Mouse (Mus musculus): ENCODE results near the gene Amh. TPM values are rescaled to one million over a fixed set of nuclear protein-coding genes. Genes with fewer than 3 reads are reported as not detected.

Gene Amh
- polyA plus RNA-seq, 1 experiment from 2014 or later: 0.08 TPM

DNA sequence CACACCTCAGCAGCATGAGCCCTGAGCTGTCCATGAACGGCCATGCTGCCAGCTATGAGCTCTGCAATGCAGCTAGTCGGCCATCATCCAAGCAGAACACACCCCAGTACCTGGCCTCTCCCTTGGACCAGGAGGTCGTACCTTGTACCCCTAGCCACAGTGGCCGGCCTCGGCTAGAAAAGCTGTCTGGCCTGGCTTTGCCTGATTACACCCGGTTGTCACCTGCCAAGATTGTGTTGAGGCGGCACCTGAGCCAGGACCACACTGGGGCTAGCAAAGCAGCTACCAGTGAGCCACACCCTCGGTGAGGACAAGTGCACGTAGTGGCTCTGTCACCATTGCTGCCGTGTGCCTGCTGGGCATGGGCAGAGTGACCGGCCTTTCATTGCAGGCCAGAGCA lies 19.1 kb upstream of the Amh start:
- DNase-seq (ENCODE audit: low spot score): no peak

DNA sequence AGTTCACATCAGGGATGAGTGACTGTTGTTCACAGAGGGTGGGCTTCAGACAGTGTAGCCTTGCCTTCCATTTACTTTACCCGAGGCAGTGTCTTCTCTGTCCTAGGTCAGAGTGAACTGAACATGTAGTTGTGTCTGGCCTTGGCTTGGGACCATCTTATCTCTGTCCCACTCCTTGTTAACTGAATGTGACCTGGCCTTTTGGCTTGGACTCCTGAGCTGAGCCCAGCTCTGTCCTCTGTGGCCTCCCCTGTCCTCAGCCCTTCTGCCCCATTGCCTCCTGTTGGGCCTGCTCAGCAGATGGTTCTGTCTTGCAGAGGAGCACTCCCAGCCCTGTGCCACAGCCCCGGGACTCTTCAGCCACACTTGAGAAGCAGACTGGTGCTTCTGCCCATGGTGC lies 17.5 kb upstream of the Amh start:
- no peak for DNase-seq (ENCODE audit: low spot score)

DNA sequence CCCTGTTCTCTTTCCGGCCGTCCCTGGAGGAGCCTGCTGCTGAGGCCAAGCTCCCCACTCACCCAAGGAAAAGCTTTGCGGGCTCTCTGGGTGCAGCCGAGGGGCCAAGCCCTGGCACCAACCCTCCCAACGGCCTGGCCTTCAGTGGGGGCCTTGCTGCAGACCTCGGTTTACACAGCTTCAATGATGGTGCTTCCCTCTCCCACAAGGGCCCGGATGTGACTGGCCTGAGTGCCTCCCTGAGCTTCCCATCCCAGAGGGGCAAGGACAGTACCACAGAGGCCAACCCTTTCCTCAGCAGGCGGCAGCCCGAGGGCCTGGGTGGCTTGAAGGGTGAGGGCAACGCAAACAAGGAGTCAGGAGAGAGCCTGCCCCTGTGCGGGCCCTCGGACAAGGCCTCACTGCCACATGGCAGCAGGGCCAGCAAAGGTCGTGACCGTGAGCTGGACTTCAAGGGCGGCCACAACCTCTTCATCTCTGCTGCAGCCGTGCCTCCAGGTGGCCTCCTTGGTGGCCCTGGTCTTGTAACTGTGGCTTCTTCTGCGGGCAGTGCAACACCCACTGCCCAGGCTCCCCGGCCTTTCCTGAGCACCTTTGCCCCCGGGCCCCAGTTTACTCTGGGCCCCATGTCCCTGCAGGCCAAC lies 14.2 kb upstream of the Amh start:
- DNase-seq (ENCODE audit: low spot score): no peak

DNA sequence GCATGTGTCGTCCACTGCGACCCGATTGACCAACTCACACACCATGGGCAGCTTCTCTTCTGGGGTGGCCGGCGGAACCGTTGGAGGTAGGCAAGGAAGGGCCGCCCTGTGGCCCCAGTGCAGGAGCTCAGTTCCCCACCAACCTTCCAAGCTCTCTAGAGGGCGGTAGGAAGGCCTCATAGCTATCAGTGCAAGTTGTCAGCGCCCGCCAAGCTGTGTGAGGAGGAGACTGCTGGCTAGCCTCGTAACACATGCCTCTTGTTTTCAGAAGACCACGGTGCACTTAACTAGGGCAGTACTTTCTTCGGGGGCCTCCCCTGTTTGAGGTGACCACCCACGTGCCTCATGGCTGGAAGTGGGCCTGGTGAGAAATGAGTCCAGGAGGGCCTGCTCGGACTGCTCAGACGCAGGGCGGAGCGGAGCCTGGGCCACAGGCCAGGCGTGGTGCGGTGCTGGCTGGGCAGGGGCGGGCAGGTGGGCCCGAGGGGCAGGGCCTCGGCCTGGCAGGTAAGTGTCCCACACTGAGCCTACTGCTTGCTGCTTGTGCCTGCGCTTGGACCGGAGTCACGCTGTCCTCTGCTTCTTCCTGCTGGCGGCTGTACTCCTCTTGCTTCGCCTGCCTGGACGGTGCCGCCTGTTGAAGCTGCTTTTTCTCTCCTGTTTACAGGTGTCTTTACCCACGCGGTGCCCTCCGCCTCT lies 13.4 kb upstream of the Amh start:
- no peak for DNase-seq (ENCODE audit: low spot score)

DNA sequence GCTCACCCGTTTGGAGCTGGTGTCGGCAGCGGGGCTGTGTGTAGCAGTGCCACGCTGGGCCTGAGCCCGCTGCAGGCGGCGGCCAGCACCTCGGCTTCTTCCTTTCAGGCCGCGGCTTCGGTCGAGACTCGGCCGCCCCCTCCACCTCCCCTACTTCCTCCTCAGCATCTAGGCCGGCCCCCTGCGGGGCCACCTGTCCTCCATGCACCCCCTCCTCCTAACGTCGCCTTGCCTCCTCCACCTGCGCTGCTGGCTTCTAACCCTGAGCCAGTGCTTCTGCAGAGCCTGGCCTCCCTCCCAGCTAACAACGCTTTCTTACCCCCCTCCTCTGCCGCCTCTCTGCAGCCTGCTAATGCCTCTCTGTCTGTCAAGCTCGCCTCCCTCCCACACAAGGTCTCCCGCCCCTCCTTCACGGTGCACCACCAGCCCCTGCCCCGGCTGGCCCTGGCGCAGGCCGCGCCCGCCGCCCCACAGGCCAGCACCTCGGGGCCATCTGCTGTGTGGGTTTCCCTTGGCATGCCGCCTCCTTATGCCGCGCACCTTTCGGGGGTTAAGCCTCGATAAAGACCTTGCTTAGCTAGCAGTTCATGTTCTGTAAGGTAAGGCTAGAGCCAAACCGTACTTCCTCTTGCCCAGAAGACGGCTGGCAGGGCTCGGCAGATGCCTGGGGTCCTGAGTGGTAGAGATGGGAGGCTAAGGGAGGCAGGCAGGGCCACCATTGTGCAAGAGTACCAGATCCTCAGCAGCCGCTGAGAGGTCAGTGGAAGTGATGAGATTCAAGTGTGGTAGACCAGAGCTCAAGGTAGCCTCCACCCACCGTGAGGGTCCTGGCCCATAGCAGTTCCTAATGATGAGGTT lies 12.6 kb upstream of the Amh start:
- DNase-seq (ENCODE audit: low spot score): peak; percentile 68

DNA sequence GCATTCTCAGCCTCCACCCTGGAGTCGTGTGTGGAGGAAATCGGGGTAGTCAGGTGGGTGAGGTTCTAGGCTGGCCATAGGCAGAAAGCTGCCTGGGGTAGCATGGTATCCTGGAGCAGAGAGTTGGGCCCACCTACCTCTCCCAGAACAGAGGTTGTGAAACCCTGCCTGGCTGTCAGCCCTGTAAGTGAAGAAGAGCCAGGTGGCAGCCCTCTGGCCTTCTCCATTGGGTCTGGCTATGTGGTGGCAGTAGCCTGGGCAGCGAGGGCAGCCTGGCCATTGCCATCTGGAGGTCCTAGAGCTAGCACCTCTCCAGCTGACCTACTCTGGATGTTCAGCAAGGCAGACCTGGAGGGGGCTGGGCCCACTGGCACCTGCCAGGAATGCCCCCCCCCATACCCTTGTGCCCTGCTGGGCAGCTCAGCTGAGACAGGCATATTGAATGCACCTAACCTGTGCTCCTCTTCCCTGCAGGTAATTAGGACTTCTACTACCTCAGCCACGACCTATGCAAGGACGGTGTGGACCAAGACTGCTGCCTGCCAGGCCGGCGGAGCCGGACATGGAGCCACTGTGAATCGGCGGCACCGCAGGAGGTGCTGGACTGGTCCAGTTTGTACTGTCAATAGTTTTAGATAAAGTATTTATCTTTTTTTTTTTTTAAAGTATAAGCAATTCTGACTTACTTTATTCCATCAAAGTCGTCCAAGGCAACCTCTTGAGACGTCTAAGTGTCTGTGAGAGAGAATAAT lies 11.8 kb upstream of the Amh start:
- DNase-seq (ENCODE audit: low spot score): no peak

DNA sequence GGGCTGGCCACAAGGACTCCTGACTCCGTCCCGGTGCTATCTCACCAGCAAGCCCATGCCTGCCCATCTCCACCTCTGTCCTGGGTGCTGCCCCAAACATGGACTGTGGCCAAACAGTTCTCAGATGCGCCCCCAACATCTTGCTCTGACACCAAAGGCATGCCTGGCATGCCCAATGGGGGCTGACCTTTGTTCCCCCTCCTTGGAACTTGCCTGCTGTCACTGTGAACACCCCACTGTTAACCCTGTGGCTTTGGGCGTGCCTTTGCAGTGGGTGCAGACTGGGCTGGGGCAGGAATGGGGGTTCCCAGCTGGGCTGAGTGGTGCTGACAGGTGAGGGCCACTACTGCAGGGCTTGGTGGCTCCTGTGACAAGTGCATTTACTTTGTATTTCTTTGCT lies 11.2 kb upstream of the Amh start:
- no peak for DNase-seq (ENCODE audit: low spot score)

DNA sequence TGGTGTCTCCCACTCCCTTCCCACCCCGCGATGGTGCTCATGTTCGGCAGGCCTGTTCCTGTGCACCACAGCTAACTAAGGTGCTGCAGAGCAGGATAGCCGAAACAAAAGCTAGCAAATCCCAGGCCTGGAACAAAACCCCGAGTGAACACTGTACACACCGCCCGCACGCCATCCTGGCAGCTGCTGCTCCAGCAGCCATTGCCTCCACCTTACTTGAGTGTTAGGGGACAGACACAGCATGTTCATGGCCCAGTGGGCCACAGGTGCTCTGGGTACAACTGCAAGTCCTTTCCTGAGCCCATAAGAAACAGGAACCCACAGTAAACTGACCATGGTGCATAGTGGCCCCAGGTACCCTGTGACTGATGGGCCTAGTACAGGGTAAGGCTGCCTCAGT lies 10.3 kb upstream of the Amh start:
- no peak for DNase-seq (ENCODE audit: low spot score)

DNA sequence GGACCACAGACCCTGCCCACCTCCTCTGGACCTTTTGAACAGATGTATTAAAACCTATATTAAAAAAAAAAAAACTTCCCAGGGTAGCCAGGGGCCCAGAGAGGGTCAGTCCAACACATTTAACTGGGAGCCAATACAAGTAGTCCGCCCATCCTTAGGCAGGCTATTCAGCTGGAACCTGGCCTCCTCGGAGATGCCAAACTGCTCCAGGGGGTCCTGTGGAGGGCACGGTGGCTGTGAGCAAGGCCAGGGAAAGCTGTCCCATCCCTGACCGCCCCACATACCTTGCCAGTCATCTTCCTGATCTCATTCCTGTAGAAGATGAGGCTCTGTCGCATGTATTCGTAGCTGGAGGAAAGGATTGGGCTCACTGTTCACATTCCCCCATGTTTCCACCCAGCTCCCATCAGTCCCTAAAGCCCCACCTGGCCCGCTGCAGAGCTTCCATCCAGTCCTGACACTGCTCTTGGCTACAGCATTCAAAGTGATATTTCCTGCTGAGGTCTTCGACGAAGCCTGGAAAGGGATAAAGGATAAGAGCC lies 8.7 kb upstream of the Amh start:
- DNase-seq (ENCODE audit: low spot score): no peak

DNA sequence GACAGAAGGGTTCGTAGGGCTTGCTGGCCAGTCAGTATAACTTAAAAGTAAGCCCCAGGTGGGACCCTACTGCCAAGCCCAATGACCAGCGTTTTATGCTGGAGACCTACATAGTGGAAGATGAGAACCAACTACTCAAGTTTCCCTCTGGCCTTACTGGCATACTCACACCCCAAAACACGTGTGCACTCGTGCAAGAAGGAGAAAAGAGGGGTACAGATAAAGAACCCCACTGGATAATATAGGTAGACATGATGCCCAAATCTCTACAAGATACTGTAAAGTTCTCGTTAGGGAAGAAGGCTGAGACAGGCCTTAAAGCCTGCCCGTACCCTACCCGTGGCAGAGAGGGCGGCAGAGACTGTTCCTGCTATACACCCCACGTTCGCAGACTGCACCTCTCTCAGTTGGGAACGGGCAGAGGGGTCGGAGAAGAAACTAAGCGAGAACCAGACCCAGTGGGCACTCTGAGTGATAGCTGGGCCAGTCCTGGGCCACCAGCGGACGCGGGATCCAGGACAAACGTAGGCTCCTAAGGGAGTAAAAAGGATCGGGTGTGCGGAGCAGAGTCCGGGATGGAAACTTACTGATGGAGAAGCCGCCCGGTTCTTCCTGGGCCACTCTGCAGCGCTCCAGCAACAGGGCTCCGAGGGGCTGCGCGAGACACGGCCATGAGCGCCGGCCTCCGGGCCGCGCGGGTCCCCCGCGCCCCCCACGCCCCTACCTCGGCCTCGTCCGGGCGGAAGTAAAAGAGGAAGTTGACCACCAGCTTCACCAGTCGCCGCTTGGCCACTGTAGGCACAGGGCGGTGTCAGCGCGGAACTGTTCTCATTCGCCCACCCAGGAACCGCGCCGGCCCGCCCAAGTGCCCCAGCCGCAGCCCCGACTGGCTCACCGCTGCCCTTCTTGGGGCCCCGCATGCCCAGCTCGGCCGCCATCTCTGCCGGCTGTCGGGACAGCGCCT lies 7.6 kb upstream of the Amh start:
- no peak for DNase-seq (ENCODE audit: low spot score)

DNA sequence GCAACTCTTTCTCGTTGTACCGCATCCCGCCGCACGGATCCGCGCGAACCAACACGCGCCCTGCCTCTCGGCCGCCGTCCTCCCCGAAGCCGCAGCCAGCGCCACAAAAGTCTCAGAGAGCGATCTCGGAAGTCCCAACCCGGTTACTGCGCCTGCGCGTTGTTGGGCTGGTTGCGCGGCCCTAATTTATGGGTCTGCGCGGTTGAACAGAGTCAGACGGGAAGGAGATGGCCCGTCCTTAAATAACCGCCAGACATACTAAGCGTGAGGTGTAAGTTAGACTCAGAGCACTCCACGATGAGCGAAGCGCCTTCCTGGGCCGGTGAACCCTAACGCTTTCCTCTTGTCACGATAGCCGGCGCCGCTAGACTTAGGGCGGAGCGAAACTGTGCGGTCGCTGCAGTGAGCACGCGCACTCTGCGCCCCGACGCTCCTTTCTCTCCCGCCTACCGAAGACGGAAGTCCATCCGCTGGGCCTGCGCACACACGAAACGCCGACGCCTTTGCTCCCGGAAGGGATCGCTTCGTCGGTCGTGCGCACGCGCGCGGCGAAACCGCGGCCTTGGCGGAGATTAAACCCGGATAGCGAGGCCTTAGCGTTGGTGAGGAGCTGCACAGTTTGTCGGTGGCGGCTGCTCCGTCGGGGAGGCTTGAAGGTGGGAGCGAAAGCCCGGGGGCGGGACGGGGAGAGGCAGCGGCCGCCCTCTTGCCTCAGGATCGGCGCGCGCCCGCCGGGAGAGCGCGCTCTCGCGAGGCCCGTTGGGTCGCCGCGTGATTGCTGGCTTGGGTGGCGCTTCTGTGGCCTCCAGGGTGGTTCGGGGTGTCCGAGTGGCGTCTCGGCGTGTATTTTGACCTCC lies 6.7 kb upstream of the Amh start, which contains the start of the genes Sf3a2 and Plekhj1:
TSS of gene Sf3a2 (plus strand) at position 49 of the 857 bp plus-strand sequence.
TSS of gene Plekhj1 (minus strand) at position 477 of the 857 bp plus-strand sequence.
- peak; percentile 98 for DNase-seq (ENCODE audit: low spot score)

DNA sequence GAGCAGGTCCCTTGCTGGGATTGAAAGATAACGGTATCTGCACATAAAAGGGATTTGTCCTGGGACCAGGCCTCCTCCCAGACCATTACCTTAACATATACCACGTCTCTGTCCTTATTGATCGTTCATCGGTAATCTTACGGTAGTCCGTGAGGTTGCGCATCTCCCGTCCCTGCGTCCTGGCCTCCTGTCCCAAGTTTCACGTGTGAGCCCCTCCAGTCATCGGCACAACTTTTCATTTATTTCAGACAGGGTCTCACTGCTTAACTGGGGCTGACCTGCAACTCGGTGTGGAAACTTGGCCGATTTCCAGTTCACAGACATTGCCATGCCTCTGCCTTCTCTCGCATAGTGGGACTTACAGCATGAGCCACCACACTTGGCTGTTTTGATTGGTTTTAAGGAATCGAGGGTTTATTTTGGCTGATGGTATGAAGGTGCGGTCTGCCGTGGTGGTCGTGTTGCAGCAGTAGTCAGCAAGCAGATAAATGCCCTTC lies 5.9 kb upstream of the Amh start:
- no peak for DNase-seq (ENCODE audit: low spot score)

DNA sequence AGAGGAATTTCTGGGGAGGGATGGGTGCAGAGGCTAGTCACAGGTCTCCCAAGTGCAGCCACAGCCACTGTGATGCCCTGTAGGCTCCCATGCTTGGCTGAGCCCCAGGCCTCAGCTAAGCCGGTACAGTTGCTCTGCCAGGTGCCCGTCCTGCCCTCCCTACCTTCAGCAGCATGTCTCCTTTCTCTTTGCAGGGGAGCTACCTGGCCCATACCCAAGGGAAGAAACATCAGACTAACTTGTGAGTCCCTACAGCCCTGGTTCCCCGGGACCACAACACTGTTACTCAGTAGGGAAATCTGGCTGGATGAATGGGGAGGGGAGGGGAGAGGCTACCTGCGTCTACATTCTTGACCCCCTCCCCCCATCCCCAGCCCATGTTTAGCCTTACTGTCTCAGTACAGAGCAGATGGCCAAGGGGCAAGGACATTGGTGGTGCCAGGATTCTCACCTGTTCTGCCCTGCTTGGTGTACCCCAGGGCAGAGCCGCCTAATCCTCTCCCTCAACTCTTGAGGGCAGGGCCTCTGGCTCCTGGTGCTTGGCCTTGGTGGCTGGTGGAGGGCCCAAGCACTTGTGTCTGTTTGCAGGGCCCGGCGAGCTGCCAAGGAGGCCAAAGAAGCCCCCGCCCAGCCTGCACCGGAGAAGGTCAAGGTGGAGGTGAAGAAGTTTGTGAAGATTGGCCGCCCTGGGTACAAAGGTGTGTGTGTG lies 2.7 kb upstream of the Amh start:
- DNase-seq (ENCODE audit: low spot score): no peak

DNA sequence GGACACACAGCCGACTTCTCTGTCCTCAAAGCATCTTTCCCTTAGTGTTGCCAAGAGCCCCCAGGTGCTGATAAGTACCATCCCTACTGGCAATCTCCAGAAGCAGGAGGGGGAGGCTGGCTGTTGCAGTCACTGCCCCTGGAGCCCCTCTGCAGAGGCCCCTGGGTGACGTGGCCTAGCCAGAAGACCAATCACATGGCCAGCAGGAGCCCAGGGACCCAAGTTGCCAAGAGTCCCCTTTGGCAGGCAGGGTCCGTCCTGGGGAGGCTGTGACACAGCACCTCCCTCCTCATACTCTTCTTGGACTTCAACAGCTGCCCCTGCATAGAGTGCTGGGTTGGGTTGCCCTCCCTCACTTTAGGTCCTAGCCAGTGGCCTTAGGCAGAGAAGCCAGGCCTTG lies 2.0 kb upstream of the Amh start:
- no peak for DNase-seq (ENCODE audit: low spot score)

DNA sequence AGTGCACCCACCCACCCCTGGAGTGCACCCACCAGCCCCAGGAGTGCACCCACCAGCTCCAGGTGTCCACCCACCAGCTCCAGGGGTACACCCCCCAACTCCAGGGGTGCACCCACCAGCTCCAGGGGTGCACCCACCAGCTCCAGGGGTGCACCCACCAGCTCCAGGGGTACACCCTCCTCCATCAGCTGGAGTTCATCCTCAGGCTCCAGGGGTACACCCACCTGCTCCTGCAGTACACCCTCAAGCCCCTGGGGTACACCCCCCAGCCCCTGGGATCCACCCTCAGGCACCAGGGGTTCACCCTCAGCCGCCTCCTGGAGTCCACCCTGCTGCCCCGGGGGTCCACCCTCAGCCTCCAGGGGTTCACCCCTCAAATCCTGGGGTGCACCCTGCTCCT lies 703 bp upstream of the Amh start:
- DNase-seq (ENCODE audit: low spot score): no peak

DNA sequence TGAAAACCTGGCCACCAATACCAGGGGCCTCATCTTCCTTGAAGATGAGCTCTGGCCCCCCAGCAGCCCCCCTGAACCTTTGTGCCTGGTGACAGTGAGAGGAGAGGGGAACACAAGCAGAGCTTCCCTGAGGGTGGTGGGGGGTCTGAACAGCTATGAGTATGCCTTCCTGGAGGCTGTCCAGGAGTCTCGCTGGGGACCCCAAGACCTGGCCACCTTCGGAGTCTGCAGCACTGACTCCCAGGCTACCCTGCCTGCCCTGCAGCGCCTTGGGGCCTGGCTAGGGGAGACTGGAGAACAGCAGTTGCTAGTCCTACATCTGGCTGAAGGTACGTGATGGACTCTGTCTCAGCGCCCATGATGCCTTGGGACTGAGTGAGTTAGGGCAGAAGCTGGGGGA lies 279 bp downstream of the Amh start:
- DNase-seq (ENCODE audit: low spot score): no peak

DNA sequence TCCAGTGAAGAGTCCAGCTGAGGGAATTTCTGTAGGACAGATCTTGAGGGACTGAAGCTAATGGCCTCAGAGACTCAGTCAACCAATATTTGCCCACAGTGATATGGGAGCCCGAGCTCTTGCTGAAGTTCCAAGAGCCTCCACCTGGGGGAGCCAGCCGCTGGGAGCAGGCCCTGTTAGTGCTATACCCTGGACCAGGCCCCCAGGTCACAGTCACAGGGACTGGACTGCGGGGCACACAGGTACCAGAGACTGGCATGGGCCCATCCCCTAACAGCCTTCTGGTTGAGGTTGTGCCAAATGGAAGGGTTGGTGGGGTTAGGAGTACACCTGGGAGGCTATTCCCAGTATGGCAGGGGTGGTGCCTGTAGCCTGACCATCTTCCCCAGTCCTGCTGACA lies 882 bp downstream of the Amh start:
- DNase-seq (ENCODE audit: low spot score): peak; percentile 61

DNA sequence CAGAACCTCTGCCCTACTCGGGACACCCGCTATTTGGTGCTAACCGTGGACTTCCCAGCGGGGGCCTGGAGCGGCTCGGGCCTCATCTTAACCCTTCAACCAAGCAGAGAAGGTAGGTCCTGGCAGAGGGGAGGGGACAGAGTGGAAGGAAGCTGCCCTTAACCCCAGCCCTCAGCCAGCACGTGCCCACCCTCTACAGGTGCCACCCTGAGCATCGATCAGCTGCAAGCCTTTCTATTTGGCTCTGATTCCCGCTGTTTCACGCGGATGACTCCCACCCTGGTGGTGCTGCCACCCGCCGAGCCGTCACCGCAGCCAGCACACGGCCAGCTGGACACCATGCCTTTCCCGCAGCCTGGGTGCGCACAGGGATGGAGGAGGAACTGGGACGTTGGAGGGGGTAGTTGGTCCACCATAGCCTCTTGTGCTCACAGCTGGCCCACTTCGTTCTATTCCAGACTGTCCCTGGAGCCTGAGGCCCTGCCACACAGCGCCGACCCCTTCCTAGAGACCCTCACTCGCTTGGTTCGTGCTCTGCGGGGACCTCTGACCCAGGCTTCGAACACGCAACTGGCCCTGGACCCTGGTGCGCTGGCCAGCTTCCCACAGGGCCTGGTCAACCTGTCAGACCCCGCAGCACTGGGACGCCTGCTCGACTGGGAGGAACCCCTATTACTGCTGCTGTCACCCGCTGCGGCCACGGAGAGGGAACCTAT lies 1.5 kb downstream of the Amh start:
- no peak for DNase-seq (ENCODE audit: low spot score)

All from thymus, postnatal 0 days (tissue).